Mouse (Mus musculus): ENCODE data around the gene Mndal.
"Not testable (repeated sequence)": the region's sequence is repeated elsewhere in the genome, so short reads cannot be mapped to it uniquely, and the experiment has no call there.

Mndal gene

GRCm38 (mm10) chr1:173941924-173942779 is at the start of gene Mndal, which contains the start of gene Ifi203:
TSS of gene Mndal (minus strand) at chr1:173942491.
TSS of gene Ifi203 (minus strand) at chr1:173942672.
- DNase-seq (ENCODE audit: low spot score) = not testable (repeated sequence)

- not testable (repeated sequence) for DNase-seq (ENCODE audit: low spot score)
Observed at GRCm38 (mm10) chr1:173982694-173983305, 40.5 kb upstream of the Mndal start, which contains the start of gene Ifi202b. TSS of gene Ifi202b (minus strand) at chr1:173982744.

- DNase-seq (ENCODE audit: low spot score) = not testable (repeated sequence)
Observed at GRCm38 (mm10) chr1:173981038-173981437, 38.7 kb upstream of the Mndal start.

GRCm38 (mm10) chr1:173977622-173978021 is 35.3 kb upstream of the Mndal start:
- DNase-seq (ENCODE audit: low spot score) = no peak

- DNase-seq (ENCODE audit: low spot score) = no peak
Observed at GRCm38 (mm10) chr1:173973111-173973510, 30.8 kb upstream of the Mndal start.

GRCm38 (mm10) chr1:173961491-173961890 is 19.2 kb upstream of the Mndal start:
- DNase-seq (ENCODE audit: low spot score) = not testable (repeated sequence)

- not testable (repeated sequence) for DNase-seq (ENCODE audit: low spot score)
Observed at GRCm38 (mm10) chr1:173959998-173960397, 17.7 kb upstream of the Mndal start.

GRCm38 (mm10) chr1:173955839-173956527 is 13.7 kb upstream of the Mndal start:
- DNase-seq (ENCODE audit: low spot score) = not testable (repeated sequence)

- DNase-seq (ENCODE audit: low spot score) = no peak
Observed at GRCm38 (mm10) chr1:173955071-173955796, 12.9 kb upstream of the Mndal start.

- no peak for DNase-seq (ENCODE audit: low spot score)
Observed at GRCm38 (mm10) chr1:173953563-173953962, 11.3 kb upstream of the Mndal start.

GRCm38 (mm10) chr1:173949044-173949443 is 6.8 kb upstream of the Mndal start:
- not testable (repeated sequence) for DNase-seq (ENCODE audit: low spot score)

GRCm38 (mm10) chr1:173942780-173943066 is 432 bp upstream of the Mndal start:
- DNase-seq (ENCODE audit: low spot score) = not testable (repeated sequence)

GRCm38 (mm10) chr1:173941522-173941921 is 769 bp downstream of the Mndal start:
- DNase-seq (ENCODE audit: low spot score) = not testable (repeated sequence)

GRCm38 (mm10) chr1:173919279-173919678 is 23.0 kb downstream of the Mndal start:
- DNase-seq (ENCODE audit: low spot score) = not testable (repeated sequence)

GRCm38 (mm10) chr1:173914559-173914958 is 27.7 kb downstream of the Mndal start:
- DNase-seq (ENCODE audit: low spot score) = no peak

- not testable (repeated sequence) for DNase-seq (ENCODE audit: low spot score)
Observed at GRCm38 (mm10) chr1:173913256-173913791, 29.0 kb downstream of the Mndal start.

- not testable (repeated sequence) for DNase-seq (ENCODE audit: low spot score)
Observed at GRCm38 (mm10) chr1:173912548-173913255, 29.6 kb downstream of the Mndal start, which contains the start of gene Ifi211. TSS of gene Ifi211 (minus strand) at chr1:173913046.

GRCm38 (mm10) chr1:173911808-173912464 is 30.4 kb downstream of the Mndal start:
- no peak for DNase-seq (ENCODE audit: low spot score)

GRCm38 (mm10) chr1:173908390-173908789 is 33.9 kb downstream of the Mndal start:
- DNase-seq (ENCODE audit: low spot score) = not testable (repeated sequence)

- DNase-seq (ENCODE audit: low spot score) = not testable (repeated sequence)
Observed at GRCm38 (mm10) chr1:173905885-173906284, 36.4 kb downstream of the Mndal start.
